Mouse (Mus musculus): ENCODE measurements around the gene Gnmt. TPM values are rescaled to one million over a fixed set of nuclear protein-coding genes. Genes with fewer than 3 reads are reported as not detected.
"Not testable (repeated sequence)": the region's sequence is repeated elsewhere in the genome, so short reads cannot be mapped to it uniquely, and the experiment has no call there.

The Gnmt gene
- polyA plus RNA-seq, 1 experiment: 5.0 TPM

GRCm38 (mm10) chr17:46767868-46768267 lies 38.9 kb upstream of the Gnmt start:
- no peak for TF ChIP-seq FLI1 (IDR thresholded peaks at IDR 0.05; ENCODE audit: low read length)
- TF ChIP-seq GATA1 (IDR thresholded peaks at IDR 0.05; ENCODE audit: borderline replicate concordance, low read length): no peak
- Histone ChIP-seq H3K4me3 (replicated peaks) (no peak overlapping the region), H3K36me3 (replicated peaks; ENCODE audit: low read length) (no peaks in the 10 kb centered on the region), H3K9me3 (no peaks in the 10 kb centered on the region), H3K4me1 (peaks cover 27% of the 10 kb centered on the region), H3K27me3 (replicated peaks) (peaks cover 6% of the 10 kb centered on the region)

- peaks cover 15% of the 10 kb centered on the region for H3K4me1 ChIP-seq
- H3K4me3 ChIP-seq (replicated peaks); H3K9me3 ChIP-seq; H3K36me3 ChIP-seq (replicated peaks; ENCODE audit: low read length); H3K27me3 ChIP-seq (replicated peaks): not testable (repeated sequence)
Observed at GRCm38 (mm10) chr17:46764916-46765315, 35.9 kb upstream of the Gnmt start.

- H3K9me3 ChIP-seq: no peaks in the 10 kb centered on the region
- peaks cover 15% of the 10 kb centered on the region for H3K4me1 ChIP-seq
- TF ChIP-seq GATA1 (IDR thresholded peaks at IDR 0.05; ENCODE audit: borderline replicate concordance, low read length) (no peak), FLI1 (IDR thresholded peaks at IDR 0.05; ENCODE audit: low read length) (no peak)
- H3K4me3 ChIP-seq (replicated peaks): no peak within 1 kb of the TSS
- peaks cover 6% of the 10 kb centered on the region for H3K27me3 ChIP-seq (replicated peaks)
- H3K36me3 ChIP-seq (replicated peaks; ENCODE audit: low read length): no peaks in the 10 kb centered on the region
Observed at GRCm38 (mm10) chr17:46763544-46763943, 34.6 kb upstream of the Gnmt start, which contains the start of gene Ptcra. TSS of gene Ptcra (minus strand) at chr17:46763712.

- Histone ChIP-seq H3K27me3 (replicated peaks) (peaks cover 6% of the 10 kb centered on the region), H3K4me1 (0 out of 2 replicates have a peak, but pooled peaks cover 3% of the 10 kb centered on the region), H3K9me3 (peaks cover 8% of the 10 kb centered on the region), H3K4me3 (replicated peaks) (peak overlapping the region; percentile 56), H3K36me3 (replicated peaks; ENCODE audit: low read length) (no peaks in the 10 kb centered on the region)
- TF ChIP-seq GATA1 (IDR thresholded peaks at IDR 0.05; ENCODE audit: borderline replicate concordance, low read length) (no peak), FLI1 (IDR thresholded peaks at IDR 0.05; ENCODE audit: low read length) (no peak)
Observed at GRCm38 (mm10) chr17:46758753-46759152, 29.8 kb upstream of the Gnmt start.

- Histone ChIP-seq H3K4me1 (peaks cover 36% of the 10 kb centered on the region), H3K36me3 (replicated peaks; ENCODE audit: low read length) (peaks cover 18% of the 10 kb centered on the region), H3K9me3 (peaks cover 8% of the 10 kb centered on the region), H3K27me3 (replicated peaks) (peaks cover under 1% of the 10 kb centered on the region), H3K4me3 (replicated peaks) (peak within 1 kb of the TSS; percentile 96)
- no peak for TF ChIP-seq GATA1 (IDR thresholded peaks at IDR 0.05; ENCODE audit: borderline replicate concordance, low read length)
Observed at GRCm38 (mm10) chr17:46751794-46752556, 23.0 kb upstream of the Gnmt start, which contains the start of gene Cnpy3. TSS of gene Cnpy3 (minus strand) at chr17:46752214.

GRCm38 (mm10) chr17:46751056-46751793 lies 22.3 kb upstream of the Gnmt start:
- peaks cover 8% of the 10 kb centered on the region for H3K9me3 ChIP-seq
- TF ChIP-seq GATA1 (IDR thresholded peaks at IDR 0.05; ENCODE audit: borderline replicate concordance, low read length): no peak
- TF ChIP-seq FLI1 (IDR thresholded peaks at IDR 0.05; ENCODE audit: low read length): no peak
- H3K4me3 ChIP-seq (replicated peaks): peak overlapping the region; percentile 96
- peaks cover 25% of the 10 kb centered on the region for H3K36me3 ChIP-seq (replicated peaks; ENCODE audit: low read length)
- no peaks in the 10 kb centered on the region for H3K27me3 ChIP-seq (replicated peaks)
- peaks cover 41% of the 10 kb centered on the region for H3K4me1 ChIP-seq

GRCm38 (mm10) chr17:46750580-46750979 lies 21.6 kb upstream of the Gnmt start:
- Histone ChIP-seq H3K4me3 (replicated peaks) (peak overlapping the region; percentile 96), H3K9me3 (peaks cover 8% of the 10 kb centered on the region), H3K27me3 (replicated peaks) (no peaks in the 10 kb centered on the region), H3K4me1 (peaks cover 47% of the 10 kb centered on the region), H3K36me3 (replicated peaks; ENCODE audit: low read length) (peaks cover 32% of the 10 kb centered on the region)
- TF ChIP-seq GATA1 (IDR thresholded peaks at IDR 0.05; ENCODE audit: borderline replicate concordance, low read length) (no peak), FLI1 (IDR thresholded peaks at IDR 0.05; ENCODE audit: low read length) (no peak)

- peaks cover 54% of the 10 kb centered on the region for H3K4me1 ChIP-seq
- H3K36me3 ChIP-seq (replicated peaks; ENCODE audit: low read length): peaks cover 41% of the 10 kb centered on the region
- peaks cover 1% of the 10 kb centered on the region for H3K9me3 ChIP-seq
- TF ChIP-seq FLI1 (IDR thresholded peaks at IDR 0.05; ENCODE audit: low read length): no peak
- TF ChIP-seq GATA1 (IDR thresholded peaks at IDR 0.05; ENCODE audit: borderline replicate concordance, low read length): no peak
- H3K27me3 ChIP-seq (replicated peaks): no peaks in the 10 kb centered on the region
- peak overlapping the region; percentile 17 for H3K4me3 ChIP-seq (replicated peaks)
Observed at GRCm38 (mm10) chr17:46749282-46749681, 20.3 kb upstream of the Gnmt start.

GRCm38 (mm10) chr17:46747806-46748205 lies 18.8 kb upstream of the Gnmt start:
- TF ChIP-seq GATA1 (IDR thresholded peaks at IDR 0.05; ENCODE audit: borderline replicate concordance, low read length) (no peak), FLI1 (IDR thresholded peaks at IDR 0.05; ENCODE audit: low read length) (no peak)
- Histone ChIP-seq H3K36me3 (replicated peaks; ENCODE audit: low read length) (peaks cover 56% of the 10 kb centered on the region), H3K9me3 (no peaks in the 10 kb centered on the region), H3K27me3 (replicated peaks) (no peaks in the 10 kb centered on the region), H3K4me3 (replicated peaks) (no peak overlapping the region), H3K4me1 (peaks cover 62% of the 10 kb centered on the region)

- H3K4me3 ChIP-seq (replicated peaks): peak overlapping the region; percentile 39
- H3K27me3 ChIP-seq (replicated peaks): no peaks in the 10 kb centered on the region
- no peaks in the 10 kb centered on the region for H3K9me3 ChIP-seq
- peaks cover 62% of the 10 kb centered on the region for H3K4me1 ChIP-seq
- H3K36me3 ChIP-seq (replicated peaks; ENCODE audit: low read length): peaks cover 61% of the 10 kb centered on the region
- TF ChIP-seq GATA1 (IDR thresholded peaks at IDR 0.05; ENCODE audit: borderline replicate concordance, low read length) (no peak), FLI1 (IDR thresholded peaks at IDR 0.05; ENCODE audit: low read length) (no peak)
Observed at GRCm38 (mm10) chr17:46747234-46747633, 18.3 kb upstream of the Gnmt start.
